Mouse (Mus musculus) adipose tissue, adult 10 weeks (tissue): ENCODE measurements around the gene Suv39h1. TPM values are rescaled to one million over a fixed set of nuclear protein-coding genes. Genes with fewer than 3 reads are reported as not detected.

Experiments used
- polyA plus RNA-seq: library from polyadenylated mRNA; stranded (reverse); fragments of 350-450 nt; fragmentation: Illumina TruSeq; extraction: RNeasy Lipid Tissue Mini Kit (QIAGEN cat#74804); gene quantifications from one replicate; pipeline ENCODE4 v1.2.3, GENCODE M21; 2014; ENCODE audit warnings: low read depth, low replicate concordance

Suv39h1 gene
- 15.3 TPM for polyA plus RNA-seq

DNA sequence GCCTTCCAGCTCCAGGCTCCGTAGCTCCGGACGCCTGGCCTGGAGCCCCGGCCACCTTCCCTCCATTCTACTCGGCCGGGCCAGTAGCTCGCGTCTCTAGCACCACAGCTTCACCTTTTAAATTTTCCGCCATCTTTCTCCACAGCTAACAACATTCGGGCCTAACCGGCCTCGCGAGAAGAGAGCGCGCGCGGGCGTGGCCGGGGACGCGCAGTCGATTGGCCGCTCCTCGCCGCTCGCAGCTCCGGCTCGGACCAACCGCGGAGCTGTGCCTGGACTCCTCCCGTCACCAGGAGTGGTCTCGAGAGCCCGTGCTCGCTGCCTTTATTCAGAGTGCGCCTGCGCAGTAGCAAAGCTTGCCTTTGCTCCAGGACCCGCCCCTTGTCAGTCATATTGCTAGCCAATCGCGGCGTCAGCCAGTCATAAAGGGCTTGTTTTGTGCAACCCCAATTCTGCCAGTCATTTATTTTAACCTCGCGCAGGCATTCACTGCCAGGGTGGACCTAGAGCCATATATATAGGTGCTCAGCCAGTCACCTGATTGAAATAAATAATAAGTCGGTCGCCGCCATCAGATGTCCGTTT lies at the start of gene Suv39h1:
TSS of gene Suv39h1 (minus strand) at position 331 of the 585 bp plus-strand sequence.

DNA sequence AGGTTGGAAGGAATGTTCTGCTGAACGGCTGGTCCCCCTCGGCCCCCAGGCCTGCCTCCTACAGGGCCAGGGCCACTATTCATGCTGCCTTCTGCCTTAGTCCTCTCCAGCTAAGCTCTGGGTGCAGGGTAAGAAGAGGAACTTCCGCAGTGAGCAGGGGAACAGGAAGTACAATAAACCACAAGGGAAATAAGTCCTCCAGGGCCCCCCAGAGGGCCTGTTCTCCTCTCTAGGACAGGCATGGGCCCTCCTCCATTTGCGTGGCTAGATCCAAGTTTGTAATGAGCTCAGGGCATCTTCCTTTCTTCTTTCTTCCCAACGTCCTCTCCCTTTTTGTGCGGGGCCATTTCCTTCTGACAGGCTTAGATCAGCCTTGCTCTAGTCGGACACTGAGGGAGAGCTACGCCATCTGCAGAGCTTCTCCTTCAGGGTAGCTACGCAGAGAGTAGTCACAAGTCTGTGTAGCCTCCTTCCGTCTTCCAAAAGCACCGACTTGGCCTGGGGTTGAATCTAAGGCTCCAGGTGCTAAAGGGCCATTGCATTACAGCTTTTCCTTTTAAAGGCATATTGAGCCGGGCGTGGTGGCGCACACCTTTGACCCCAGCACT lies 15.9 kb upstream of the Suv39h1 start, which contains the start of gene Was:
TSS of gene Was (minus strand) at position 153 of the 608 bp plus-strand sequence.

GRCm38 (mm10) chrX:8018286-8018685 lies 56.3 kb downstream of the Suv39h1 start, which contains the start of gene Glod5:
TSS of gene Glod5 (minus strand) at chrX:8018492.

Other genes starting within 250 kb of the Suv39h1 start
- 83.1 TPM for gene Otud5, start 233.4 kb downstream of the Suv39h1 start, polyA plus RNA-seq
- 12.6 TPM for gene Pim2, start 196.5 kb downstream of the Suv39h1 start, polyA plus RNA-seq
- 32.2 TPM for gene Slc35a2, start 190.7 kb downstream of the Suv39h1 start, polyA plus RNA-seq
- 57.6 TPM for gene Pqbp1, start 175.5 kb downstream of the Suv39h1 start, polyA plus RNA-seq
- 38.1 TPM for gene Timm17b, start 175.4 kb downstream of the Suv39h1 start, polyA plus RNA-seq
- gene Gm10491, start 166.9 kb downstream of the Suv39h1 start, polyA plus RNA-seq, result not detected
- not detected for gene Gm10490, start 165.2 kb downstream of the Suv39h1 start, polyA plus RNA-seq
- 0.57 TPM for gene Pcsk1n, start 154.9 kb downstream of the Suv39h1 start, polyA plus RNA-seq
- not detected for gene Eras, start 146.2 kb downstream of the Suv39h1 start, polyA plus RNA-seq
- 121 TPM for gene Hdac6, start 126.9 kb downstream of the Suv39h1 start, polyA plus RNA-seq
- gene Gata1, start 96.7 kb downstream of the Suv39h1 start, polyA plus RNA-seq, result 0.26 TPM
- gene Glod5, start 56.3 kb downstream of the Suv39h1 start, polyA plus RNA-seq, result 0.91 TPM
- 9.3 TPM for gene Was, start 15.7 kb upstream of the Suv39h1 start, polyA plus RNA-seq
- 50.3 TPM for gene Wdr13, start 58.1 kb upstream of the Suv39h1 start, polyA plus RNA-seq
- gene Rbm3, start 71.1 kb upstream of the Suv39h1 start, polyA plus RNA-seq, result 373 TPM
- 6.0 TPM for gene Tbc1d25, start 101.4 kb upstream of the Suv39h1 start, polyA plus RNA-seq
- gene Ebp, start 118.8 kb upstream of the Suv39h1 start, polyA plus RNA-seq, result 62.2 TPM
- gene Porcn, start 131.8 kb upstream of the Suv39h1 start, polyA plus RNA-seq, result 15.1 TPM
- 26.9 TPM for gene Ftsj1, start 177.6 kb upstream of the Suv39h1 start, polyA plus RNA-seq
- gene Slc38a5, start 196.4 kb upstream of the Suv39h1 start, polyA plus RNA-seq, result 1,544 TPM